Mouse (Mus musculus): ENCODE results near the gene Nup188.

GRCm38 (mm10) chr2:30371544-30371943 is 85.3 kb downstream of the Nup188 start:
- TF ChIP-seq MAX (IDR thresholded peaks at IDR 0.05) (no peak), USF1 (IDR thresholded peaks at IDR 0.05; ENCODE audit: low read depth) (no peak), CTCF (IDR thresholded peaks at IDR 0.05; ENCODE audit: control insufficient read depth, insufficient read depth, insufficient read length) (no peak), MYOG (IDR thresholded peaks at IDR 0.05; ENCODE audit: control insufficient read depth, extremely low read depth, insufficient read length) (no peak)
